Mouse (Mus musculus) kidney, postnatal 0 days (tissue): ENCODE measurements around the gene Nell2. TPM values are rescaled to one million over a fixed set of nuclear protein-coding genes. Genes with fewer than 3 reads are reported as not detected.

Experiments used
- ATAC-seq: fragments of 200-750 bp; cut with Nextera tagmentation; replicated peaks from 2 replicates; pipeline ENCODE4 v1.8.0; 2017; ENCODE audit warnings: low read depth, moderate number of reproducible peaks, moderate TSS enrichment, moderate library complexity; ENCODE audit not compliant: low FRiP score
- DNase-seq: peaks from one replicate; pipeline ENCODE4 v3.0.0-alpha.2; 2016; ENCODE audit warnings: low spot score
- H3K27ac ChIP-seq: fragments of 300-500 bp; sonication (generic); 2 replicates; pipeline ENCODE4 v1.5.1; 2014; ENCODE audit warnings: mild to moderate bottlenecking
- H3K27me3 ChIP-seq: fragments of 300-500 bp; sonication (generic); 2 replicates; pipeline ENCODE4 v1.6.1; 2014; ENCODE audit warnings: low read length, mixed read lengths; ENCODE audit not compliant: insufficient read depth
- H3K36me3 ChIP-seq: fragments of 300-500 bp; sonication (generic); 2 replicates; pipeline ENCODE4 v1.6.1; 2014; ENCODE audit warnings: low read length, mixed read lengths; ENCODE audit not compliant: insufficient read depth
- H3K4me1 ChIP-seq: fragments of 300-500 bp; sonication (generic); replicated peaks from 2 replicates; pipeline ENCODE4 v1.6.1; 2014; ENCODE audit warnings: antibody characterized with exemption, low read length, mixed read lengths; ENCODE audit not compliant: insufficient read depth
- H3K4me2 ChIP-seq: fragments of 300-500 bp; sonication (generic); 2 replicates; pipeline ENCODE4 v1.6.1; 2014; ENCODE audit warnings: mild to moderate bottlenecking, low read length, moderate library complexity, mixed read lengths
- H3K4me3 ChIP-seq: fragments of 300-500 bp; sonication (generic); replicated peaks from 2 replicates; pipeline ENCODE4 v1.5.1; 2014; ENCODE audit warnings: low read depth, low read length
- H3K9ac ChIP-seq: fragments of 300-500 bp; sonication (generic); 2 replicates; pipeline ENCODE4 v1.6.1; 2014; ENCODE audit warnings: low read depth, low read length
- H3K9me3 ChIP-seq: fragments of 300-500 bp; sonication (generic); replicated peaks from 2 replicates; pipeline ENCODE4 v1.6.1; 2016; ENCODE audit warnings: low read length, inconsistent platforms, mixed read lengths
- CTCF ChIP-seq: IDR thresholded peaks from 2 replicates; pipeline ENCODE4 v1.5.1; 2016; ENCODE audit warnings: antibody characterized with exemption, low read depth, mild to moderate bottlenecking, moderate library complexity
- WGBS: fragments of 180-500 bp; shearing (Covaris S2); extraction: QIAGEN DNeasy Blood & Tissue Kit; methylation state at CpG from one replicate; pipeline ENCODE4 v1.1.7; 2014; 5-methylcytosine and 5-hydroxymethylcytosine counted together
- polyA plus RNA-seq: library from polyadenylated mRNA; unstranded; fragments of >200 nt; fragmentation: Nextera tagmentation; extraction: Ambion mirVana; gene quantifications from 2 replicates; pipeline ENCODE4 v1.2.1, GENCODE M21; 2015

Gene Nell2
- polyA plus RNA-seq, 1 experiment from 2014 or later = 8.2 TPM

- Histone ChIP-seq H3K27ac (no peak overlapping the region), H3K27me3 (no peaks in the 10 kb centered on the region), H3K4me1 (no peaks in the 10 kb centered on the region), H3K36me3 (no peaks in the 10 kb centered on the region), H3K4me3 (no peak overlapping the region), H3K4me2 (no peak overlapping the region), H3K9ac (no peak overlapping the region), H3K9me3 (no peaks in the 10 kb centered on the region)
- WGBS = 80% methylated on average over 4 of the region's 4 CpGs
- DNase-seq = no peak
- no peak for ATAC-seq
- no peak for TF ChIP-seq CTCF
Observed at GRCm38 (mm10) chr15:95108626-95109025, 419.7 kb downstream of the Nell2 start.

DNA sequence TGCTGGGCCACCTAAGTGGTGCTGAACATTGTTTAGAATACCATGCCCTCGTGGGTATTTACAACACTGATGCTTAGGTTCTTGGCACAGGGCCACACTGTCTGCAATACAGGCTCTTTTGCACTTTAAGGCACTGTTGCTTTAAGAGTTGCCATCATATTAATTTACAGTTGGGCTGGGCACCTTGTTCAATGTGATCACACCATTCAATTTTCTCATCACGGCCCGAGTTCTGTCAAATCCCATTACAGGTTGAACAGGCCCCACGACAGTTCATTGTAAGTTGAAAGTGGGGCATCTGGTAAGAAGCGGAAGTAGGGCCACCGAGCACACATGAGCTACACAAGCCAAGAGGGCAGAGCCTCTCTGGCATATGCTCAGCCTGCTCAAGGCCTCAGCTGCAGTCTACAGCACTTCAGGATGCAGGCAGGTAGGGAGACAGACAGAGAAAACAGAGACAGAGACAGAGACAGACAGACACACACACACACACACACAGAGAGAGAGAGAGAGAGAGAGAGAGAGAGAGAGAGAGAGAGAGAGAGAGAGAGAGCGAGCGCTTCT lies 421.0 kb downstream of the Nell2 start:
- Histone ChIP-seq H3K4me3 (no peak overlapping the region), H3K9me3 (no peaks in the 10 kb centered on the region), H3K4me2 (no peak overlapping the region), H3K27ac (no peak overlapping the region), H3K36me3 (no peaks in the 10 kb centered on the region), H3K4me1 (no peaks in the 10 kb centered on the region), H3K9ac (no peak overlapping the region), H3K27me3 (no peaks in the 10 kb centered on the region)
- 70% methylated on average over 8 of the region's 8 CpGs for WGBS
- no peak for TF ChIP-seq CTCF
- DNase-seq = no peak
- no peak for ATAC-seq

- Histone ChIP-seq H3K36me3 (no peaks in the 10 kb centered on the region), H3K27ac (no peak overlapping the region), H3K27me3 (no peaks in the 10 kb centered on the region), H3K4me2 (no peak overlapping the region), H3K4me1 (no peaks in the 10 kb centered on the region), H3K4me3 (no peak overlapping the region), H3K9me3 (no peaks in the 10 kb centered on the region), H3K9ac (no peak overlapping the region)
- ATAC-seq = no peak
- DNase-seq = no peak
- no peak for TF ChIP-seq CTCF
Observed at GRCm38 (mm10) chr15:95101522-95101921, 426.8 kb downstream of the Nell2 start.

- no peaks in the 10 kb centered on the region for H3K36me3 ChIP-seq
- H3K4me3 ChIP-seq = no peak overlapping the region
- ATAC-seq = no peak
- no peak overlapping the region for H3K27ac ChIP-seq
- no peak for DNase-seq
- TF ChIP-seq CTCF = no peak
- H3K4me1 ChIP-seq = no peaks in the 10 kb centered on the region
- H3K27me3 ChIP-seq = no peaks in the 10 kb centered on the region
- H3K4me2 ChIP-seq = no peak overlapping the region
- no peak overlapping the region for H3K9ac ChIP-seq
- WGBS = 90% methylated on average over 7 of the region's 7 CpGs
- H3K9me3 ChIP-seq = no peaks in the 10 kb centered on the region
Observed at GRCm38 (mm10) chr15:95100133-95100532, 428.2 kb downstream of the Nell2 start.

DNA sequence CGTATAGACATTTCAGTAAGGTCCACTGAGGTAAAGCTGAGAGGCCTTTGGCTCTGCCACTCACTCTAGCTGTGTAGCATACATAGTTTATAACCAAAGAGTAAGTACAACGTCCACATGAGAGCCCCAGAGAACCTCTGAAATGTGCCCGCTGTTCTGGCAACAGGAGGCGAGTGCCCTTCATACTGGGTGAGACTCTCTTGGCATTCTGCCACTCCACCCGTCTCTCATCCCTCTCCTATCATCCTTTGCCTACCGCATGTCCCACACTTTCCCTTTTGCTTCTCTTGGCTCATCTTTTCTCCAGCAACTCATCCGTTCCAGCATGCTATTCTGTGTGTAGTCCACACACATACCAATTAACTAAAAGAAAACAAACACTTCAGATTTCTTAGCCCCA lies 442.4 kb downstream of the Nell2 start:
- no peak overlapping the region for H3K4me2 ChIP-seq
- H3K27me3 ChIP-seq = no peaks in the 10 kb centered on the region
- ATAC-seq = no peak
- no peaks in the 10 kb centered on the region for H3K9me3 ChIP-seq
- H3K9ac ChIP-seq = no peak overlapping the region
- no peak overlapping the region for H3K4me3 ChIP-seq
- no peaks in the 10 kb centered on the region for H3K4me1 ChIP-seq
- WGBS = 76% methylated on average over 7 of the region's 7 CpGs
- H3K27ac ChIP-seq = no peak overlapping the region
- no peak for DNase-seq
- TF ChIP-seq CTCF = no peak
- H3K36me3 ChIP-seq = no peaks in the 10 kb centered on the region

GRCm38 (mm10) chr15:95081654-95082053 lies 446.7 kb downstream of the Nell2 start:
- WGBS = 91% methylated on average over 11 of the region's 11 CpGs
- Histone ChIP-seq H3K9me3 (no peaks in the 10 kb centered on the region), H3K27me3 (no peaks in the 10 kb centered on the region), H3K27ac (no peak overlapping the region), H3K4me2 (no peak overlapping the region), H3K4me1 (no peaks in the 10 kb centered on the region), H3K9ac (no peak overlapping the region), H3K36me3 (no peaks in the 10 kb centered on the region), H3K4me3 (no peak overlapping the region)
- no peak for TF ChIP-seq CTCF
- no peak for DNase-seq
- ATAC-seq = no peak

DNA sequence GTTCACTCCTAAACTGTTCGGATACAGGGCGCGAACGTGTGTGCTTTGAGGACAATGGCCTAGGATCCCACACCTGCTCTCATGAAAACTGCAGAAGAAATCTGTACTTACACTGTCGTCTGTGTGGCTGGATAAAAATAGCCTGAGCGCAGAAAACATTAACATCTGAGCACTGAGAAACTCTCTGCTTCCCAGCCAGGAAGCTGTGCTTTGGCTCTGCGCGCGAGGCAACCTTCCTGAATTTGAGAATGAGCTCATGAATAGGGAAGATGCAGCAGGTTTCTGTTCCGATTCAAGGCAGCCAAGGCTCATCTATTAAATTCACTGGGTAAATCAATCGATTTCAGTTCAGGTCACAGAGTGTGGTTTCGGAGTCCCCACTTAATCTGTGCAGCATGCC lies 453.0 kb downstream of the Nell2 start:
- no peak overlapping the region for H3K9ac ChIP-seq
- H3K27me3 ChIP-seq = no peaks in the 10 kb centered on the region
- H3K27ac ChIP-seq = no peak overlapping the region
- H3K9me3 ChIP-seq = no peaks in the 10 kb centered on the region
- no peaks in the 10 kb centered on the region for H3K36me3 ChIP-seq
- H3K4me2 ChIP-seq = no peak overlapping the region
- no peaks in the 10 kb centered on the region for H3K4me1 ChIP-seq
- H3K4me3 ChIP-seq = no peak overlapping the region
- DNase-seq (no peak), ATAC-seq (no peak)
- no peak for TF ChIP-seq CTCF
- 86% methylated on average over 12 of the region's 12 CpGs for WGBS
